Mouse (Mus musculus) lung, postnatal 14 days (tissue): ENCODE data around the gene Trem1.

Experiments used
- DNase-seq: peaks from one replicate; pipeline ENCODE4 v3.0.0; 2021

The Trem1 gene

GRCm38 (mm10) chr17:48232518-48232917 is at the start of gene Trem1:
Gene Trem1, plus strand, starts transcription at chr17:48232768.
- DNase-seq = peak; percentile 10

GRCm38 (mm10) chr17:48185252-48185651 is 47.3 kb upstream of the Trem1 start:
- no peak for DNase-seq

GRCm38 (mm10) chr17:48192366-48192765 is 40.2 kb upstream of the Trem1 start:
- DNase-seq = no peak

- DNase-seq = no peak
Measured at GRCm38 (mm10) chr17:48203086-48203485, 29.5 kb upstream of the Trem1 start.

GRCm38 (mm10) chr17:48212596-48212995 is 20.0 kb upstream of the Trem1 start:
- no peak for DNase-seq

GRCm38 (mm10) chr17:48213511-48213910 is 19.1 kb upstream of the Trem1 start:
- DNase-seq = no peak

- DNase-seq = no peak
Measured at GRCm38 (mm10) chr17:48215429-48215828, 17.1 kb upstream of the Trem1 start.

- no peak for DNase-seq
Measured at GRCm38 (mm10) chr17:48230680-48231079, 1.9 kb upstream of the Trem1 start.

- DNase-seq = no peak
Measured at GRCm38 (mm10) chr17:48233789-48234188, 1.2 kb downstream of the Trem1 start.

GRCm38 (mm10) chr17:48234550-48234949 is 2.0 kb downstream of the Trem1 start:
- DNase-seq = no peak

- DNase-seq = no peak
Measured at GRCm38 (mm10) chr17:48235773-48236370, 3.3 kb downstream of the Trem1 start.

GRCm38 (mm10) chr17:48237621-48238020 is 5.1 kb downstream of the Trem1 start:
- no peak for DNase-seq

- DNase-seq = peak; percentile 10
Measured at GRCm38 (mm10) chr17:48247221-48247928, 14.8 kb downstream of the Trem1 start, which contains the start of gene Trem3. Gene Trem3, plus strand, starts transcription at chr17:48247777.

- DNase-seq = no peak
Measured at GRCm38 (mm10) chr17:48249039-48249438, 16.5 kb downstream of the Trem1 start.

- no peak for DNase-seq
Measured at GRCm38 (mm10) chr17:48249501-48249900, 16.9 kb downstream of the Trem1 start.

- DNase-seq = no peak
Measured at GRCm38 (mm10) chr17:48250631-48251030, 18.1 kb downstream of the Trem1 start.

GRCm38 (mm10) chr17:48256575-48256974 is 24.0 kb downstream of the Trem1 start:
- no peak for DNase-seq

- DNase-seq = no peak
Measured at GRCm38 (mm10) chr17:48261868-48262267, 29.3 kb downstream of the Trem1 start.

- DNase-seq = no peak
Measured at GRCm38 (mm10) chr17:48263741-48264362, 31.3 kb downstream of the Trem1 start, which contains the start of gene Treml4. Gene Treml4, plus strand, starts transcription at chr17:48264295.

- DNase-seq = no peak
Measured at GRCm38 (mm10) chr17:48264662-48265061, 32.1 kb downstream of the Trem1 start.

GRCm38 (mm10) chr17:48266138-48266537 is 33.6 kb downstream of the Trem1 start:
- DNase-seq = no peak

GRCm38 (mm10) chr17:48266610-48267304 is 34.2 kb downstream of the Trem1 start:
- no peak for DNase-seq

- DNase-seq = no peak
Measured at GRCm38 (mm10) chr17:48267591-48267990, 35.0 kb downstream of the Trem1 start.
